Mouse (Mus musculus): ENCODE data around the gene Gm20388.

GRCm38 (mm10) chr8:122671894-122672293 lies 2761.3 kb downstream of the Gm20388 start:
- TF ChIP-seq TAL1 (conservative IDR thresholded peaks at IDR 0.05; ENCODE audit: low read depth, low read length) (no peak), CTCF (IDR thresholded peaks at IDR 0.05; ENCODE audit: low read depth, low read length) (no peak), GATA1 (IDR thresholded peaks at IDR 0.05; ENCODE audit: borderline replicate concordance, low read length) (no peak), POLR2AphosphoS5 (IDR thresholded peaks at IDR 0.05; ENCODE audit: insufficient replicate concordance, low read depth, low read length) (no peak)

Measured in G1E (cell line).